Mouse (Mus musculus) ES-E14 (cell line): ENCODE results near the gene Anapc13.

Experiments used
- CHD2 ChIP-seq: IDR thresholded peaks from 2 replicates; pipeline ENCODE4 v1.6.1; 2014; ENCODE audit warnings: mild to moderate bottlenecking, low read depth, low read length, inconsistent platforms
- MAFK ChIP-seq: IDR thresholded peaks from 2 replicates; pipeline ENCODE4 v1.6.1; 2014; ENCODE audit warnings: mild to moderate bottlenecking, low read depth, low read length, inconsistent platforms; ENCODE audit not compliant: insufficient read depth
- ZNF384 ChIP-seq: IDR thresholded peaks from 2 replicates; pipeline ENCODE4 v1.6.1; 2012; ENCODE audit warnings: low read depth, low read length, inconsistent platforms

DNA sequence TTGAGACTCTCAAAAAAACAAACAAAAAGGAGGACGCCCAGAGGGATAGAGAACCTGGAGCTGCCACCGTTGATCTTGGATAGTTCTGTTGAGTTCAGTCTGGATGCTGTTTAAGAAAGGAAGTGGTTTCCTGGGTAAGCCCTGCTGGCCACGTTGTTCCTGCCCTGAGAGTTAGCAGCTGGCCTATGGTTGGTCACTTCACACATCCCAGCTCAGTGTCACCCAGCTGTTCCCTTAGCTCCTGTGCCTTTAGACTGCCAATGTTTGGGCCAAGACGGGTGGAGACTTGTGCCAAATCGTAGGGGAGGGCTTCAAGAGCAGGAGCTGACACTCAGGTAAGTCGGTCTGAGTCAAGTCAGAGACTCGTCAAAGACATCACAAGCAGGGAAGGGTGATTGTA lies 3.0 kb downstream of the Anapc13 start:
- TF ChIP-seq ZNF384 (no peak), MAFK (no peak), CHD2 (no peak)
